Mouse (Mus musculus) mouse embryonic stem cell (cell line): Measurements from ENCODE around the gene Rnls.

Source experiments
- in situ Hi-C, 2 experiments: fragments of 300-500 bp; cut with MboI; formaldehyde crosslinking; loops; 1 replicate in 1 of 2; 3 replicates in 1 of 2; pipeline ENCODE4 v1.14.3; 2019 to 2020; ENCODE audit warnings: low sequenced_read_pairs in 2 of 2, low pct_unique_long_range_greater_than_20kb in 1 of 2, mixed read lengths in 1 of 2; ENCODE audit not compliant: unreplicated experiment in 1 of 2

The Rnls gene

DNA sequence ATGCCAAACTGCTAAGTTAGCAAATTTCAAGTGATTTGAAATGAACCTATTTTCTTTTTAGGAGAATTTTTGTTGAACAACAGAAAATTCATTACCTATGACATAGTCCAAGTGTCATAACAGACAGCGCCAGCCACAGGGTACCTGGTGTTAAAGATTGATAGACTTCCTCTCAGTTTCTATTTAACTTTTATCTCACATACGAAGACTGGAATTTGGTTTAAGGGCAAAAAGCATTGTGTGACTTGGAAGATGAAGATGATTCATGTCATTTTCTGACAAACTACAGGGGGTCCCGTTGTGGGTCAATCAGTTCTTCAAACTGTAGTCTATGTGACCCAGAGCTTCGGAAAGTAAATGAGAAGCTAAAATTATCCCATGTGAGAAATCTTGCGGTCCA lies 254.8 kb downstream of the Rnls start:
- in situ Hi-C loops: no loop called here

DNA sequence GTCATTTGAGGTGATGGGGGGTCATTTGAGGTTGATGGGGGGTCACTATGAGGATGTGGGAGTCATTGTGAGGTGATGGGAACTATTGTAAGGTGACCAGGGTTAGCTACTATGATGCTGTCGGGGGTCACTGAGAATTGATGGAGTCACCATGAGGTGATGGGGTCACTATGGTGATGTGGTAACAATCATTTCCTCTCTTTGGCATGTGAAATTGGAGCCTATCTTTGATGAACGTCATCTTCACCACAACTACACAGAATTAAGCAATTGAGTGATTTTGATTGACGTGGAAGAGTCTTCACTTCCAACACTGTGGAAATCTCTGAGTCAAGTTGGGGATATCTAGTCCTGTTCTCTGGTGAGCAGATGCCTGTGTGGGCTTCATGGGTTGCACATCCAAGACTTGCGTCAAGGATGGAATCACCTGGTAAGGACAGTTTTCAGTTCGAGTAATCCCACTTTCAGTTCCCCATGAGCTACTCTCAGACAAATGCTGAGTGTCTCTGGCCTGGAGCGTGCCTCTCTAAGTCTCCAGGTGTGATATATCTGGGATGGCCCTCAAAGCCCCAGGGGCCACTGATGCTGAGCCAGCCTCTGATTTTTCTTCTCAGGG lies 269.4 kb downstream of the Rnls start:
- in situ Hi-C loops: no loop called here

DNA sequence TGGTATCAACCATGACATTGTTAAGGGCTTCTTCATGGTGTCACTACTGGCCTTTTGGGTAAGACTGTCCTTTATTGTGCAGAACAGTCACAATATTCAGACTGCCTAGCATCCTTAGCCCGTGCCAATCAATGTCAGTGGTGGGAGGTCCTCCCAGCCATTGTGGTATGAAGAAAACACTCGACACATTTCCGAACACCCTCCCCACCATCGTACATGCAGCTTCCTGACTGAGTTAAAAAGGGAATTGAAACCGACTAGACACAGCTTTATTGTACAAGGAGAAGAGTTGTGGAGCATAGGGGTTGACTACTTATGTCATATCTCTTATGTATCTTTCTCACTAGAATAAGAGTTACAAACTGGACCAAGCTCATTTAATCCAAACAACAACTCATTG lies 272.1 kb downstream of the Rnls start:
- in situ Hi-C loops: no loop called here

DNA sequence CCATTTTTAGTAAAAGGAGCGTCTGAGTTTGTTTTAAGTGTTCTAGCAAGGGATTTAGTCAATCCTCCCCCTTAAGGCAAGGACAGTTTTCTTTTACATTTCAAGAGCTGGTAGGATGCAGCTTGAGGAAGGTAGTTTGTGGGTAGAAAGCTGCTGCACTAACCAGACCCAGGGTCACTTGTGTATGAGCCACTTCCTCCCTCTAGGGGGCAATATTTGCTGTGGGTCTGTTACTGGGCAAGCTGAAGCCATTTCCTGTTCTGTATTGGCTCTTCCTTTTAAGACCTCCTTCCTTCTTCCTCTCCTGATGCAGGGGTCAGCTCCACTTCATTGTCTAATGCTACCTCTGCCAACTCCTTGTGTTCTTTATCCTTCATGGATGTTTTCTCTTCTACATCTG lies 273.2 kb downstream of the Rnls start:
- in situ Hi-C loops: no loop called here

DNA sequence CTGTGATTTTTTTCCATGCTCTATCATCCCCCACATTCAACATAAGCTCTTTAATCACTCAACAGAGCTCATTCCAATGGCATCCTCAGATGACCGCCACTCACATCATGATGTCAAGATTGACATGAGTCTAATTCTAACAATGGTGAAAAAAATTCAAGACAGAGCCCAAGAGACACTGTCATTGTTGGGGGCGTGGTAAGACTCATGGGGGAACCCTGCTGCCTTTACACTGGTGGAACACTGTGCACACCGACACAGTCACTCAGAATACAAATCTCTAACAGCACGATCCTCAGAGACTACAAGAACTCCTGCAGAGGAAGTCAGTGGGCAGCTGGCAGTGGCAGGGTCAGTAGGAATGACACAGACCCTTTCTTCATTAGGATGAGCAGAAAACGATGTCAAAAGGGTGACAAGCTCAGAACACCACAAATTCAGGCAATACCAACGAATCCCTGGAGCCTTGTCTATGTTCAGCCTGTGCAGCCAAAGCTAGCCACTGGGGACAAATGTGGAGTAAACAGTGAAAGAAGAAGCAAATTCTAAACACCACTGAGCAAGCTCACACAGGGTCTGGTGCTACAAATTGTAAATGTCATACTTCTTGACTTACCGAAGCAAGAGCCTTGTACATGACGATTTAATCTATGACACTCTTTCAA lies 277.3 kb downstream of the Rnls start:
- in situ Hi-C loops: no loop called here

DNA sequence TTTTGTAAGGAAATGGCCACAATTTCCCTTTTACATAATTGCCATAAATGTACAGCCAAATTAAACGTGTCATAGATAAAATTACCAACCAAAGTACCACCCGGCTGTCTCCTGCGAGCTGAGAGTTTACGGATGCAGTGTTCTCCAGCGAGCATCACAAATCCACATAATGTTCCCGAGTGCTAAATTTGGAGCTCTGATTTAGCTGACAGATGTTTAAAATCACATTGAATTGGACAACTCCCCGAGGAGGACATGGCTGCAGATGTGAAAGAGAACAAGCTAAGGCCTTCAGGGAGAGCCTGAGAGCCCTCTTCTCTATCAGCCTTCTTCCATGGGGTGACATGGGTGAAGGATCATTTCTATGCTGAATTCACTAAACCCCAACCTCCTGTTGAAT lies 278.3 kb downstream of the Rnls start:
- in situ Hi-C loops: no loop called here

DNA sequence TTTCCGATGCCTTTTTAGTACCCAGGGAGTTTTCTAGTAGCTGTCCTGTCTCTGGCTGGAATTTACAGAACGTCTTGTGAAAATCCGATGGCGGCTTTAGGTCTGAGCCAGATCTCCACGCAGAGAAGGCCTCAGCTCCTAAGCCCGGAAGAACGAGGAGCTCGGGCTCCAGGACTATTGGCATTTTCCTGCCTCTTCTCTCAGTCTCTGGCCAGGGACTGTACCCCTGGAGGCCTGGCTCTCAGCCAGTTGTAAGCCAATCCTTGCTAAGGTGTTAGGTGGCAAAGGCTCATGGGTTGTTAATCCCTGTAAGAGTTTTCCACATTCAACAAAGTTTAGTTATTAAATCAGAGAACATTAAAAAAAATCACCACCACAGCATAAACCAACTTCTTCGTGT lies 281.7 kb downstream of the Rnls start:
- in situ Hi-C loops: no loop called here

DNA sequence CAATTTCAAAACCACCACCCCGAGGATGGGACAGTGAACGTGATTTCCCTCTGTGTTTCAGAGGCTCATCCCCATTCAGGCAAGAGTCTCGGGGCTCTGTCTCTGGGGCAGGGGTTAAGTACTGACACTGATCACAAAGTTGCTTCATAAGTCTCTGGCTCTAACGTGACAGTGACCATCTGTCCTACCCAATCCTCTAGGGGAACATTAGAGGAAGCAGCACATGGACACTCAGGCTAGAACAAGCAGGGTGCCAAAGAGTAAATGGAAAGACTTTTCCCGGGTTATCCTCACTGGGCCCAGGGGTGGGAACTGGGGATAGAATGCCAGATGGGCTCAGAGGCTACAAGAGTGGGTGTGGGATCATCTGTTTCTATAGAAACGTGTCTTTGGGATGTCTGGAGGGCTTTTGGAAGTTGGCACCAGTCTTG lies 282.1 kb downstream of the Rnls start:
- in situ Hi-C loops: no loop called here

DNA sequence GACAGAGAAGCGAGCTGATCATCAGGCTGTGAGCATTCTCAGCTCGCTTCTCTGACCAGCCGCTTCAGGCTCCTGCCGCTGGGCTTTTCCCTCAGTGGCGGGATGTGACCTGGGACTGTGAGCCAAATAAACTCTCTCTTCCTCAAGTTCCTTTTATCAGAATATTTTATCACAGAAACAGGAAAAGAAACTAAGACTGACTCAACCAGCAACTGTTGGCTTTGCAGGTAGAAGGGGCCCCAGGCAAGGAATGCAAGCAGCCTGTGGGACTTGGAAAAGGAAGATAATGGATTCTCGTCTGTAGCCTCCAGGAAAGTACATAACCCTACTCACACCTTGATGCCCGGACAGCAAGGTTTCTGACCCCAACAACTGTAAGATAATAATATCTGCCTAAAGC lies 283.0 kb downstream of the Rnls start:
- in situ Hi-C loops: no loop called here

DNA sequence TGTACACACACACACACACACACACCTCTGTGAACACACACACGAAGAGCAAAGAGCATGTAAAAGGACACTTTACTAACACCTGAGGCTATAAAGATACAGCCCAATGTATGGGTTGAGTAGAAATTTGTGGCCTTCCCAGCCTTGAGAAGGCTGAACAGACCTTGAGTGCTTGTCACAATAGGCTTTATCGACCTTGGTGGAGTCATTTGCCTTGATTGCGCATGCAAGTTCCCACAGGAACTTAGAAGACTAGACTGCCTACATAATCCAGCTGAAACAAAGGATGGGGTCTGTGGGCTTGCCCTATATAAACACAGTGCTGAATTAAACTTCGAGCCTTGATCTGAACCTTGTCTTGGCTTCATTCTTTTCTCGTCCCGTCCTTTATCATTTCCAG lies 288.2 kb downstream of the Rnls start:
- in situ Hi-C loops: no loop called here

DNA sequence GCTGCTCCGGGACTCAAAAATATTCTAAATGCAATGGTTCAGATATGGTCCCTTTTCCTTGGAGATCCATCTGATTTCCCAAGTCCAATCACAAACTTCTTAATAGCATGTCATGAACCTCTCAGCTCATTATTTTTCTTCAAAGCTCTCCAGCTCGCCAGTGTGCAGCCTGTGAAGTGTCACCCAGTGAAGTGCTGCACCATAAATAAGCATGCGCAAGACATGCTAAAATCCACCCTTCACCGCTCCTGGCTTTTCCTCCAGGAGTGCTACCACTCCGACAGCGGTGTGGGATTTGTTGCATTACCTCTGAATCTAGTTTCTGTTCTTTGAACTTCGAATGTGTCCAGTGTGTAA lies 289.3 kb downstream of the Rnls start:
- in situ Hi-C loops: no loop called here

DNA sequence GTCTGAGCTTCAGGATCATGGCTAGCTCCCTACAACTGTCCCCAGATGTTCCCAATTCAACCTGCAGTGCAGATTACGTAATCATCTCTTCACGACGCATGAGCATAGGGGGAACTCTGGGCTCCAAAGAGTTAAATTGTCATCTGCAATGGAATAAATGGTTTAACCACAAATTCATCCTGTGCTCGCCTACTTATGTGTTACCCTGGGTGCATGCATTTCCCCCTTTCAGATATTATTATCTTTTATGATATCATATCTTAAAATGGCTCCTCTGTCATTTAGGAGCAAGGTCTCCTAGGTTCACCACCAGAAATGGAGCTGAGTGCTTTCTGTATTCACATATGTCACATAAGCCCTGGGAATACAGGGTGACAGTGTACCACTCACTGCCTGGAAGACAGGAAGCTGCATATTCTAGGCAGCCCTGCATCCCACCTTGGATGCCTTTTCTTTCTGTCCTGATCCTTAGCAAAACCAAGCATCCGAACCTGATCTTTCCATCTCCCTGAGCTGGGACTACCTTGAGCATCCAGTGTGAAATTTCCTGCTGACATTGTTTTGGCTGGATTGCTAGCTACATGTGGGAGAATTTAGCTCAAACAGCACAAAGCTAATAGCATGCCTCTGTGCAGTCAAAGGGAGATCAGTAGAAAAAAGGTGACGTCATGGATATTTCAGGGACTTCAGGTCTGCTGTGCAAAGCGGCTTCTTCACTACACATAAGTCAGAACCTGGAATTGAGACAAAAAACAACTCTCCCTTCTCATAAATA lies 289.9 kb downstream of the Rnls start:
- in situ Hi-C loops: no loop called here

DNA sequence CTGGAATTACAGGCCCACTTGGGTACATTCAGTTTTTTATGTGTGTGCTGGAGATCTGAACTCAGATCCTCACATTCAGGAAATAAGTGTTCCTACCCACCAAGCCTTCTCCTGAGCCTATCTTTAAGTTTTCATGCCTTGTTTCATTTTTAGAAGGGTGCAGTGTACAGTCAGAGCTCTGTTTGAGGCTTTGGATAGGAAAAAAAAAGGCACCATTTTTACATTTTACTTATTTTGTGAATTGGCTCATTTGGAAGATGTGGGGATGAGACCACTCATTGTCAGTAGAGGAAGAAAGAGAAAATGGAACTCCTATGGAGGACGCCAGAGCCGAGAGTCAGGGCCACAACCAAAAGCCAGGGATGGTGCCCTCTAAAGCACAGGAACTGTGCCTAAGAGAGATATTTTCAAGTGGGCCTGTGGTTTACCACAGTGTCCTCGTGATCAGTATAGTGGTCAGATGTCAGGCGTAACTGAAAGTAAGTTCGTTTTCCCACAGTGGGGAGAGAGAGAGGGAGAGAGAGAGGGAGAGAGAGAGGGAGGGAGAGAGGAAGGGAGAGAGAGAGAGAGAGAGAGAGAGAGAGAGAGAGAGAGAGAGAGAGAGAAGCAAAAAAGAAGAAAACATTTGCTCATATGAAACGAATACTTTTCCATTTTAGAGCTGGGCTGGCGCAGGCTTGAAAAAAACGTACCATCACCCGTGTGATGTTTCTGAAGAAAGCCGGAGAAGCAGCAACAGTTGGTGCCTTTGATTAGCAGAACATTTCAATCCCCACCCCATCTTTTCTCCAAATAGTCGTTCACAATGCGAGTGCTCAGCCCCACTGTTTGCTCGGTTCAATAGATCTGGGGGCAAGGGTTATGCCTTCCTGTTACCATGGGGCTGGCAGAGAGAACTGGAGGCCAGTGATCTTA lies 290.7 kb downstream of the Rnls start:
- in situ Hi-C loops: no loop called here

DNA sequence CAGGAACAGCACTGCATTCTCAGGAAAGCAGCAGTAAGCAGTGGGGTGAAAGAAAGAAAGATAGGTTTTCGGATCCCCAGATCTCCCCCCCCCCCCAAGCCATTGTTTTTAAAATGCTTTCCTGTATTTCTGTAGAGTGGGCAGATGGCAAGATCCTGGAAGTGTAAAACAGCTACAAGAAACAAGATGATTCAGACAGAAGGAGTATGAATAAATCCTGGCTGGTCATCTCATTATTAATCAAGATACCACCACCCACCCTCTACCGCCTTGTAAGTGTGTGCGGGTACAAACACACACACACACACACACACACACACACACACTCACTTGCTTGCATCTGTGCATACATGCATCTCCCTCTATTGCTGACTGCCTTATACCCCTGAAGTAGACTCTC lies 291.5 kb downstream of the Rnls start:
- in situ Hi-C loops: no loop called here

DNA sequence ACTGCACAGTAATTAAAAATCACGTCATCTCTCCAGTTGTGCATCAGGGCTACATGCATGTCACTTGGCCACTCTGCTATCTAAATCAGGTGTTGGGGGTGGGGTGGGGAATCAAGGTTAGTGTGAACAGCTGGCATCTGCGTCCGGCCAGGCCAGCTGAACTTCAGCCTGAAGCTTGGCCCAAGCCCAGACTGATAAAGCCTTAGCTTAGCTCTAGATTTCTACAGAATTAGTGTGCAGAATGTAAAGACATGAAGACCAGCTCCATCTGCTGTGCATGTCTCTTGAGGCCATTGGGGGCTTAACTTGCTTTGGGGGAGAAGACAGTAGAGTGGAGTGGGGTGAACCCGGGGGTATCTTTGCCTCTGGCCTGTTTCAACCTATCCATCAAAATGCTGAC lies 292.1 kb downstream of the Rnls start:
- in situ Hi-C loops: no loop called here

DNA sequence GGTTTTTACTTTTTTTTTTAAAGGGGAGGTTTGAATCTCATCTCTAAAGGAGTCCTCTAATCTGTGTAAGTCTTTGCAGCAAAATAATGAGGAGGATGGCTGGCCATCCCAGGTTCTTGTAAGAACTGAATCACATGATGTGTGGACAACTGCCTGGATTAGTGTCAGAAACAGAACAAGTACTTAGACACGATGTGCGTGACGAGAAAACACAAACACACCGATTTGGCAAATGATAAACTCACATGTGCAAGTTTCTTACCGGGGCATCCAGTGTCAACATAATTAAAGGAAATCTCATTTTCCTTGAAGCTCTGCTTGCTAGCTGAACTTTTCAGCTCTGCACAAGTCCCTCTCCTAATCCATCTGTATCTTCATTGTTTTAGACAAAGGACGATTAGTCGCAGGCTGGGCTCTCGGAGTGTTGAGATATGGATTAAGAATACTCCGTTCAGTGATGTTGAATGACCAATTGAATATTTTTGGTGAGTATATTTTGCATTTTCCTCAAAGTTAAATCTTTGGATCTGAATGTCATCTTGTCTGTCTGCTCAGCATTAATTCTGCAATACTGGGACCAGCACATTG lies 292.8 kb downstream of the Rnls start:
- in situ Hi-C loops: no loop called here

DNA sequence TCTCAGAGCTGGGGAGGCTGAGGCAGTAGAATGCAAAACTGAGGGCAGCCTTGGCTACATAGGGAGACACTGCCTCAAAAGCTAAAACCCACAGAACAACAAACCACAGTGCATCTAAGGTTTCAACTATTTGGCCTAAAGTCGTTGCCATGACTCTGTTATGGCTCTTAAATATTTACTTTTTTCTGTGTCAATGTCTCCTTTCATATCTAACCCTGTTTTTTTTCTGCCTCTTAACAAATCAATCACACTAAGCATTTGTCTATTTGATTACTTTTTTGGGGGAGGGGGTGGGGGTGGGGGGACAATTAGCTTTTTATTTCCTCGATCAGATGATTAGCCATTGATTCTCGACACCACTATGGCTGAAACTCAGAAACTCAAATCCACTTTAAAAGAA lies 294.4 kb downstream of the Rnls start:
- in situ Hi-C loops: no loop called here

DNA sequence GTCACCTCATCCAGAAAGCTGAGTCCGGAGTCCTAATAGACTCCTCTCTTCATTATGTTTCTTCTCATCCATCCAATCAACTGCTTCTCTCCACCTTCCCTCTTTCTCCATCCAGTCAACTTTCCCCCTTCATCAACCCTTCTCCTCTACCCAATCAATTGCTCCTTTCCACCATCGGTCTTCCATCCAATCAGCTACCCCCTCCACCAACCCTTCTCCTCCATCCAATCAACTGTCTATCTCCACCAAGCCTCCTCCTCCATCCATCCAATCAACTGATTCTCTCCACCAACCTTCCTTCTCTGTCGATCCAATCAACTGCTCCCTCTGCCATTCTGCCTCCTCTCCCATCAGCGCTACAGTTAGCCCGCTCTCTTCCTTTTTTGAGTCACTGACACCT lies 295.5 kb downstream of the Rnls start:
- in situ Hi-C loops: no loop called here

DNA sequence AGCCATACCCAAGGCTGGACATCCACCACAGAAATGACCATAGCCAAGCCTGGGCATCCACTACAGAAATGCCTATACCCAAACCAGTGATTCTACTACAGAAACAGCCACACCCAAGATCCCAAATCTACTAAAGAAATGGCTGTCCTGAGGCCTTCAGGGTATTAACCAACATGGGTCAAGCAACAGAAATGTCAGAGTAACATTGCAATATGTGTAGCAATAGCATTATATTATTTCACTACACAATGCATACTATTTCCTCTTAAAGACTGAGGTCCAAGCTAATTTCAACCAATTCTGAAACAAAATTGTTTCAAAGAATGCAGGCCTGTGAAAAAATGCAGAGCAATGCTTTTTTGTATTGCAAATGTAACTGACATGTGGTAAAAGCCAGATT lies 299.5 kb downstream of the Rnls start:
- in situ Hi-C loops: no loop called here
